Mouse (Mus musculus): Measurements from ENCODE around the gene Gm20388. TPM values are rescaled to one million over a fixed set of nuclear protein-coding genes. Genes with fewer than 3 reads are reported as not detected.
A peak's percentile ranks its signal among the peaks of the same experiment; 100 is the strongest.

The Gm20388 gene
- total and polyA plus RNA-seq, 2 experiments from 2014 or later, result 17.3 TPM; not detected in 1

GRCm38 (mm10) chr8:122524506-122524905, 2613.9 kb downstream of the Gm20388 start:
- WGBS, result 63% methylated on average over 6 of the region's 6 CpGs
- H3K4me3 ChIP-seq (ENCODE audit: low read depth, low read length), result no peak overlapping the region
- no peaks in the 10 kb centered on the region for H3K9me3 ChIP-seq (replicated peaks; ENCODE audit: control insufficient read depth, low read length)
- peaks cover 56% of the 10 kb centered on the region for H3K4me1 ChIP-seq (ENCODE audit: control insufficient read depth, insufficient read depth)
- H3K36me3 ChIP-seq (replicated peaks; ENCODE audit: control insufficient read depth, insufficient read depth, low read length), result no peaks in the 10 kb centered on the region
- TF ChIP-seq CTCF (IDR thresholded peaks at IDR 0.05; ENCODE audit: low read depth) (no peak), EP300 (IDR thresholded peaks at IDR 0.05; ENCODE audit: low read depth) (no peak)
- 0 out of 2 replicates have a peak overlapping the region, but pooled peaks have one; percentile 50 for H3K9ac ChIP-seq (replicated peaks; ENCODE audit: low read depth, low read length)
- H3K4me2 ChIP-seq (ENCODE audit: low read depth, low read length), result peak overlapping the region; percentile 37; the same call in 1 of the 2 replicates
- no peak for ATAC-seq (ENCODE audit: insufficient read depth, low read depth)
- no peak for DNase-seq (ENCODE audit: low spot score)
- H3K27ac ChIP-seq (ENCODE audit: low read depth), result peak overlapping the region; percentile 88
- no peaks in the 10 kb centered on the region for H3K27me3 ChIP-seq (ENCODE audit: control insufficient read depth, insufficient read depth, low read length)

DNA sequence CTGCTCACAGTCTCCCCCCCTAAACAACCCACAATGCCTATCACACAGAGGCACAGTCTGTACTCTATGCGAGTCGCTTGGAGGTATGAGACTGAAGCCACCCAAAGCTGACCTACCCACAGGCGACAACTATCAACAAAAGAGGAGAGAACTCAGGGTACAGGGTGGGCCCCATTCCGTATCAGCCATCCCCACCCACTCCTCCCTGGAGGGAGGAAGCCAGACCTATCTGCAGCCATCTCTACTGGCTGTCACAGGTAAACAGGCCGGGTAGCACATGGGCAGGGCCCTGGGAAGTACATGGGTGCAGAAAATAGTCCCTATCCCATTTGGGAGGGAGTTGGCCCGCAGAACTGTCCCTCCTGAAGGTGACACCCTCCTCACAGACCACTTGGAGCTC, 2614.4 kb downstream of the Gm20388 start:
- Histone ChIP-seq H3K4me1 (ENCODE audit: control insufficient read depth, insufficient read depth) (peaks cover 56% of the 10 kb centered on the region), H3K27me3 (ENCODE audit: control insufficient read depth, insufficient read depth, low read length) (no peaks in the 10 kb centered on the region), H3K36me3 (replicated peaks; ENCODE audit: control insufficient read depth, insufficient read depth, low read length) (no peaks in the 10 kb centered on the region), H3K9me3 (replicated peaks; ENCODE audit: control insufficient read depth, low read length) (no peaks in the 10 kb centered on the region), H3K4me3 (ENCODE audit: low read depth, low read length) (no peak overlapping the region), H3K9ac (replicated peaks; ENCODE audit: low read depth, low read length) (no peak overlapping the region), H3K27ac (ENCODE audit: low read depth) (peak overlapping the region; percentile 88), H3K4me2 (ENCODE audit: low read depth, low read length) (no peak overlapping the region)
- ATAC-seq (ENCODE audit: insufficient read depth, low read depth) (no peak), DNase-seq (ENCODE audit: low spot score) (no peak)
- TF ChIP-seq EP300 (IDR thresholded peaks at IDR 0.05; ENCODE audit: low read depth), result no peak
- no peak for TF ChIP-seq CTCF (IDR thresholded peaks at IDR 0.05; ENCODE audit: low read depth)
- WGBS, result 74% methylated on average over 6 of the region's 6 CpGs

GRCm38 (mm10) chr8:122526084-122526483, 2615.4 kb downstream of the Gm20388 start:
- DNase-seq (ENCODE audit: low spot score) (no peak), ATAC-seq (ENCODE audit: insufficient read depth, low read depth) (no peak)
- Histone ChIP-seq H3K36me3 (replicated peaks; ENCODE audit: control insufficient read depth, insufficient read depth, low read length) (no peaks in the 10 kb centered on the region), H3K4me1 (ENCODE audit: control insufficient read depth, insufficient read depth) (peaks cover 55% of the 10 kb centered on the region), H3K27ac (ENCODE audit: low read depth) (peak overlapping the region; percentile 88), H3K4me2 (ENCODE audit: low read depth, low read length) (peak overlapping the region; percentile 16; the same call in 1 of the 2 replicates), H3K4me3 (ENCODE audit: low read depth, low read length) (no peak overlapping the region), H3K27me3 (ENCODE audit: control insufficient read depth, insufficient read depth, low read length) (no peaks in the 10 kb centered on the region), H3K9ac (replicated peaks; ENCODE audit: low read depth, low read length) (0 out of 2 replicates have a peak overlapping the region, but pooled peaks have one; percentile 30), H3K9me3 (replicated peaks; ENCODE audit: control insufficient read depth, low read length) (no peaks in the 10 kb centered on the region)
- 27% methylated on average over 3 of the region's 3 CpGs for WGBS
- no peak for TF ChIP-seq EP300 (IDR thresholded peaks at IDR 0.05; ENCODE audit: low read depth)
- TF ChIP-seq CTCF (IDR thresholded peaks at IDR 0.05; ENCODE audit: low read depth), result no peak

DNA sequence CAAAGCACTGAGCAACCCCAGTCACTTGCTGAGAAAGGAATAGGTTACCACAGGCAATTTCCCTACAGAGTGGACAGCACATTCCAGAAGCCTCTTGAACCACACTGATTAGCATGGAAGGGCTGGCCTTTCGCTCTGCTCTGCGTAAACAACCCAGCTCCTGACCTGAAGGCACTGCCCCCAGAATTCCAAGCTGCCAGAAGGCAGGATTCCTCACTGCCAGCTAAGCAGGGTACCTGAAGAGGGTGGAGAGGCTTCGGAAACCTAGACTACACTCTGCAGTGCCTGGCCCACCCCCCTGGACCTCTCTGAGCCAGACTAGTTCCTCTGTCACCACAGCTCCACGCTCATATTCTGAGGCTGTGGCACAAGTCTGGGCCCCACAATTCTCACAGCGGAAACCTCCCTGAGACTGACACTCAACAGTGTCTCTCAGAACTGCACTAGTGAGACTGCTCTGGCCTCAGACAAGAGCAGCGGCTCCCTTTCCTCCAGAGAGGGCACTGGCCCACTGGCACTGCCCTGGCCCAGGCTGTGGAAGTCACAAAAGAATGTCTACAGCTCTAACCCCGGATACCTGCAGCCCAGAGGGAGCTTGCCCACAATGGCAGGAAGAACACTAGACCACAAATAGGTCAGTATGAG, 2616.0 kb downstream of the Gm20388 start:
- H3K36me3 ChIP-seq (replicated peaks; ENCODE audit: control insufficient read depth, insufficient read depth, low read length), result no peaks in the 10 kb centered on the region
- H3K4me1 ChIP-seq (ENCODE audit: control insufficient read depth, insufficient read depth), result peaks cover 55% of the 10 kb centered on the region
- no peaks in the 10 kb centered on the region for H3K9me3 ChIP-seq (replicated peaks; ENCODE audit: control insufficient read depth, low read length)
- WGBS, result 26% methylated on average over 7 of the region's 7 CpGs
- ATAC-seq (ENCODE audit: insufficient read depth, low read depth) (peak; percentile 70; the same call in 1 of the 2 replicates), DNase-seq (ENCODE audit: low spot score) (peak; percentile 63)
- peak overlapping the region; percentile 88 for H3K27ac ChIP-seq (ENCODE audit: low read depth)
- H3K4me2 ChIP-seq (ENCODE audit: low read depth, low read length), result peak overlapping the region; percentile 16; the same call in 1 of the 2 replicates
- no peaks in the 10 kb centered on the region for H3K27me3 ChIP-seq (ENCODE audit: control insufficient read depth, insufficient read depth, low read length)
- no peak overlapping the region for H3K4me3 ChIP-seq (ENCODE audit: low read depth, low read length)
- H3K9ac ChIP-seq (replicated peaks; ENCODE audit: low read depth, low read length), result peak overlapping the region; percentile 30
- TF ChIP-seq CTCF (IDR thresholded peaks at IDR 0.05; ENCODE audit: low read depth) (no peak), EP300 (IDR thresholded peaks at IDR 0.05; ENCODE audit: low read depth) (peak; percentile 39; the same call in 1 of the 2 replicates)

GRCm38 (mm10) chr8:122527937-122528336, 2617.3 kb downstream of the Gm20388 start:
- WGBS, result 94% methylated on average over 3 of the region's 3 CpGs
- DNase-seq (ENCODE audit: low spot score) (no peak), ATAC-seq (ENCODE audit: insufficient read depth, low read depth) (no peak)
- no peaks in the 10 kb centered on the region for H3K36me3 ChIP-seq (replicated peaks; ENCODE audit: control insufficient read depth, insufficient read depth, low read length)
- no peak overlapping the region for H3K4me3 ChIP-seq (ENCODE audit: low read depth, low read length)
- 0 out of 2 replicates have a peak overlapping the region, but pooled peaks have one; percentile 88 for H3K27ac ChIP-seq (ENCODE audit: low read depth)
- no peak for TF ChIP-seq EP300 (IDR thresholded peaks at IDR 0.05; ENCODE audit: low read depth)
- no peak for TF ChIP-seq CTCF (IDR thresholded peaks at IDR 0.05; ENCODE audit: low read depth)
- no peak overlapping the region for H3K4me2 ChIP-seq (ENCODE audit: low read depth, low read length)
- H3K9ac ChIP-seq (replicated peaks; ENCODE audit: low read depth, low read length), result no peak overlapping the region
- no peaks in the 10 kb centered on the region for H3K27me3 ChIP-seq (ENCODE audit: control insufficient read depth, insufficient read depth, low read length)
- H3K9me3 ChIP-seq (replicated peaks; ENCODE audit: control insufficient read depth, low read length), result no peaks in the 10 kb centered on the region
- H3K4me1 ChIP-seq (ENCODE audit: control insufficient read depth, insufficient read depth), result peaks cover 50% of the 10 kb centered on the region
